Mouse (Mus musculus): ENCODE measurements around the gene Cct8.
"Not testable (repeated sequence)": the region's sequence is repeated elsewhere in the genome, so short reads cannot be mapped to it uniquely, and the experiment has no call there.

DNA sequence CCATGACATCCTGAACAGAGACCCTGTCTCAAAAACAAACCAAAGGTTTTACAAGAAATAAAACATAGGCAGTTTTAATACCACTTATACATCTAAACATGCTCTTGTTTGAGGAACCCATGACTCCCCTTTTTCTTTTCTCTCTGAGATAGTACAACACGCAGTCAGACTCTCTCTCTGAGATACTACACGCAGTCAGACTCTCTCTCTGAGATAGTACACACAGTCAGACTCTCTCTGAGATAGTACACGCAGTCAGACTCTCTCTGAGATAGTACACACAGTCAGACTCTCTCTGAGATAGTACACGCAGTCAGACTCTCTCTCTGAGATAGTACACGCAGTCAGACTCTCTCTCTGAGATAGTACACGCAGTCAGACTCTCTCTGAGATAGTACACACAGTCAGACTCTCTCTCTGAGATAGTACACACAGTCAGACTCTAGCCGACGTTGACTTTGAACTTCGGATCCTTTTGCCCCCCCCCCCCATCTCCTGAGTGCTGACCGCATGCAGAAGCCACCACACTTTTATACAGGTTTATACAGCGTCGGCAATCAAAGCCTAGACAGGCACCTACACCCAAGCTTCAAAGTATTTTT is 3.4 kb downstream of the Cct8 start:
- not testable (repeated sequence) for TF ChIP-seq EP300 (optimal IDR thresholded peaks at IDR 0.05); CTCF (IDR thresholded peaks at IDR 0.05; ENCODE audit: low read depth)

Data from stomach, postnatal 0 days (tissue).